Mouse (Mus musculus): ENCODE measurements around the gene Dtx2. TPM values are rescaled to one million over a fixed set of nuclear protein-coding genes. Genes with fewer than 3 reads are reported as not detected.

Dtx2 gene
- total and polyA plus RNA-seq, 2 experiments from 2014 or later = 14.6 to 27.4 TPM

DNA sequence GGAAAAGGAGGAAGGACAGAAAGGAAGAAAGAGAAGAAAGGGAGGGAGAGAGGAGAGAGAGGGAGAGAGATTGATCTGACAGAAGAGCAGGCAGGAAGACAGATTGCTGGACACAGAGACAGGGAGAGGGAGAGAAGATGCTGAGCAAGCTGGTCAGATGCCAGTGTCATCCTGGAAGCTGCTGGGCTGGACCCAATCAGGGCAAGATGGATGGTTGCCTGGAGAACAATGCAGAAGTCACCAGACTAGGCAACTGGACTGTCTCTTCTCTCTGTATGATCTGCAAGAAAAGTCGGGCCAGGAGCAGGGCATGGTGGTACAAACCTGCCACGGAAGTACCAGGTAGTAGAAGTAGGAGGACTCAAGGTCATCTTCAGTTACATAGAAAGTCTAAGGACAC, 41.8 kb upstream of the Dtx2 start:
- 76% methylated on average over 2 of the region's 2 CpGs for WGBS
- Histone ChIP-seq H3K4me2 (ENCODE audit: low read depth, low read length) (no peak overlapping the region), H3K4me1 (ENCODE audit: control insufficient read depth, insufficient read depth) (peaks cover 4% of the 10 kb centered on the region), H3K27me3 (ENCODE audit: control insufficient read depth, insufficient read depth, low read length) (no peaks in the 10 kb centered on the region), H3K9me3 (replicated peaks; ENCODE audit: control insufficient read depth, low read length) (no peaks in the 10 kb centered on the region), H3K36me3 (replicated peaks; ENCODE audit: control insufficient read depth, insufficient read depth, low read length) (no peaks in the 10 kb centered on the region), H3K27ac (ENCODE audit: low read depth) (no peak overlapping the region), H3K4me3 (ENCODE audit: low read depth, low read length) (no peak overlapping the region), H3K9ac (replicated peaks; ENCODE audit: low read depth, low read length) (no peak overlapping the region)
- ATAC-seq (ENCODE audit: insufficient read depth, low read depth) (no peak), DNase-seq (ENCODE audit: low spot score) (no peak)
- TF ChIP-seq EP300 (IDR thresholded peaks at IDR 0.05; ENCODE audit: low read depth) (no peak), CTCF (IDR thresholded peaks at IDR 0.05; ENCODE audit: low read depth) (no peak)

DNA sequence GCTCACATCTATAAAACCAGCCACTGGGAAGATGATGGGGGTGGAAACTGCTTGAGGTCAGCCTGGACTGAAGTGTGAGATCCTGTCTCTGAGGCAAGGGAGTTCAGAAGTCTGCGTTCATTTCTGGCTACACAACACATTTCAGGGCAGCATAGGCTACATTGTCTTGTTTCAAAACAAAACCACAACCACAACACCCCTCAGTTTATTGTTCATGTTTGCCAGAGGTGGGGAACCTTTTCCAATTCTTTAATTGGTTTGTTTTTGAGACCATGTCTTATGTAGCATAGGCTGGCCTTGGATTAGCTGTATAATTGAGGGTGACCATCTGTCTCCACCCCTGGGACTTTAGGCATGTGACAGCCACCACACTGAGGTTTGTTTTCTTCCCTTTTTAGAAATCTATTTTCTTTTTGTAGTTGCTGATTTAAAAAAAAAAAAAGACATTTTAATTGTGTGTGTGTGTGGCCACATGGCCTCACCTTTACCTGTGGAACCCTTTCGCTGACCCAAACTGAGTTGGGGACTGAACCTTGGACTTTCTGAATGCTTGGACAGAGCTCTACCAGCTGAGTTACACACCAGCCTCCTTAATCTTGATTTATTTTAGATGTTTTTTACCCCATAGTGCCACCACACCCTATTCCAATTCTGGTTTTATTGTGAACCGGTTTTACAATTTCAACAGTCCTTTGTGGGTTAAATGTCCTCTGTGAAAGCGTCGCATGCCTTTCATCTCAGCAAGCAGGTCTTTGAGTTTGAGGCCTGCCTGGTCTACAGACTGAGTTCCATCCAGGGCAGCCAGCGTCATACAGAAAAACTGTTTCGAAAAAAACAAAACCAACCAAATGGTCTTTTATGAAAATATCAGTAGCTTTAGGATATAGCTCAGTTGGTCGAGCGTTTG, 38.0 kb upstream of the Dtx2 start:
- Histone ChIP-seq H3K9me3 (replicated peaks; ENCODE audit: control insufficient read depth, low read length) (no peaks in the 10 kb centered on the region), H3K4me1 (ENCODE audit: control insufficient read depth, insufficient read depth) (peaks cover 13% of the 10 kb centered on the region), H3K27ac (ENCODE audit: low read depth) (peak overlapping the region; percentile 92), H3K9ac (replicated peaks; ENCODE audit: low read depth, low read length) (0 out of 2 replicates have a peak overlapping the region, but pooled peaks have one; percentile 11), H3K27me3 (ENCODE audit: control insufficient read depth, insufficient read depth, low read length) (no peaks in the 10 kb centered on the region), H3K36me3 (replicated peaks; ENCODE audit: control insufficient read depth, insufficient read depth, low read length) (no peaks in the 10 kb centered on the region), H3K4me2 (ENCODE audit: low read depth, low read length) (peak overlapping the region; percentile 48), H3K4me3 (ENCODE audit: low read depth, low read length) (peak overlapping the region; percentile 19; the same call in 1 of the 2 replicates)
- ATAC-seq (ENCODE audit: insufficient read depth, low read depth) (no peak), DNase-seq (ENCODE audit: low spot score) (no peak)
- WGBS = 89% methylated on average over 9 of the region's 9 CpGs
- TF ChIP-seq EP300 (IDR thresholded peaks at IDR 0.05; ENCODE audit: low read depth) = no peak
- TF ChIP-seq CTCF (IDR thresholded peaks at IDR 0.05; ENCODE audit: low read depth) = no peak

DNA sequence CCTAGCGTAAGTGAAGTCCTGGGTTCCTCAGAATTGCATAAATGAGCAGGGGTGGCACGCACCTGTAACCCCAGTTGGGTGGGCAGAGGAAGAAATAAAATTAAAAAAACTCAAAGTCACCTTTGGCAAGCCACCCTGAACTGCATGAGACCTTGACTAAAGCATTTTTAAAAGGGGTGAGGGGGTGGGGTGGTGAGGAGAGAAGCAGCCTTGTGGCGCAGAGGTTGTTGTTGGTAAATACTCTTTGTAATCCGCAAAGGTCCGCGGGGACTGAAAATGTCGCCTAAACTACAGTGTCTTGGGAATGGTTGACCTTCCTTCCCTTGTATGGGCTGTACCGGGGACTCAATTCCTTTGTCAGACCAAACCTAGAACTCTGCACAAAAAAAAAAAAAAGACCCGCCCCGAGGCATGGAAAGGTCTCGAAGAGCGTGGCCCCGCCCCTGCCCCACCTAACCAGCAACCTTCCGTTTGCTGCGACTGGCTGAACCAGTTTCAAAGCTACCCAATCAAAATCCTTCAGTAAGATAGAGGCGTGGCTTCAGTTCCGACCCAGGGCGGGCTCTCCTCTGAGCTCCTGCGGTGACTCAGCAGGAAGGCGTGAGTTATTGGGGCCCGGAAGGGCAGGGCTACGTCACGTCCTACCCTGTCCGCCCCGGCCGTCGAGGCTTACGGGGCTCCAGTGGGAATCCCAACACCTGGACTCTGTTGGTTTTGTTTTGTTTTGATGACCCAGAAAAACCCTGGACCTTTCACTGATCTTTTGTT, 37.2 kb upstream of the Dtx2 start:
- TF ChIP-seq CTCF (IDR thresholded peaks at IDR 0.05; ENCODE audit: low read depth) (no peak), EP300 (IDR thresholded peaks at IDR 0.05; ENCODE audit: low read depth) (peak; percentile 39; the same call in 1 of the 2 replicates)
- Histone ChIP-seq H3K4me3 (ENCODE audit: low read depth, low read length) (peak overlapping the region; percentile 28), H3K4me2 (ENCODE audit: low read depth, low read length) (peak overlapping the region; percentile 48), H3K27me3 (ENCODE audit: control insufficient read depth, insufficient read depth, low read length) (no peaks in the 10 kb centered on the region), H3K4me1 (ENCODE audit: control insufficient read depth, insufficient read depth) (peaks cover 18% of the 10 kb centered on the region), H3K27ac (ENCODE audit: low read depth) (peak overlapping the region; percentile 92), H3K9me3 (replicated peaks; ENCODE audit: control insufficient read depth, low read length) (no peaks in the 10 kb centered on the region), H3K36me3 (replicated peaks; ENCODE audit: control insufficient read depth, insufficient read depth, low read length) (no peaks in the 10 kb centered on the region), H3K9ac (replicated peaks; ENCODE audit: low read depth, low read length) (0 out of 2 replicates have a peak overlapping the region, but pooled peaks have one; percentile 11)
- ATAC-seq (ENCODE audit: insufficient read depth, low read depth) (peak; percentile 83), DNase-seq (ENCODE audit: low spot score) (peak; percentile 100)
- 9% methylated on average over 28 of the region's 28 CpGs for WGBS

DNA sequence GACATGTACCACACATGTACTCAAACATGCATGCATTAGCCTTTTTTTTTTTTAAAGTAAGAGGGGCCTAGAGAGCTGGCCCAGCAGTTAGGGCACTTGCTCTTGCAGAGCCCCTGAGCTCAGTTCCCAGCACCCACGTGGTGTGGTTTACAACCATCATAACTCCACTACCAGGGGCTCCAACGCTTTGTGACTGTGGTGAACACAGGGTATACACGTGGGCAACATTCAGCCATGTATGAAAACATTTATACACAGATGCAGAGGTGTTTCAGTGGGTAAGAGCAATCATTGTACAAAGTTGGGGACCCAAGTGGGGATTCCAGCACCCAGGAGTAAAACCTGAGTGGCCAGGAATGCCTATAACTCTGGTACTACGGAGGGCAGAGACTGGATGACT, 36.2 kb upstream of the Dtx2 start:
- Histone ChIP-seq H3K36me3 (replicated peaks; ENCODE audit: control insufficient read depth, insufficient read depth, low read length) (no peaks in the 10 kb centered on the region), H3K4me2 (ENCODE audit: low read depth, low read length) (peak overlapping the region; percentile 48; the same call in 1 of the 2 replicates), H3K9ac (replicated peaks; ENCODE audit: low read depth, low read length) (no peak overlapping the region), H3K9me3 (replicated peaks; ENCODE audit: control insufficient read depth, low read length) (no peaks in the 10 kb centered on the region), H3K27me3 (ENCODE audit: control insufficient read depth, insufficient read depth, low read length) (no peaks in the 10 kb centered on the region), H3K27ac (ENCODE audit: low read depth) (peak overlapping the region; percentile 90), H3K4me1 (ENCODE audit: control insufficient read depth, insufficient read depth) (peaks cover 23% of the 10 kb centered on the region), H3K4me3 (ENCODE audit: low read depth, low read length) (no peak overlapping the region)
- 88% methylated on average over 4 of the region's 4 CpGs for WGBS
- no peak for DNase-seq (ENCODE audit: low spot score)
- no peak for ATAC-seq (ENCODE audit: insufficient read depth, low read depth)
- TF ChIP-seq CTCF (IDR thresholded peaks at IDR 0.05; ENCODE audit: low read depth) = no peak
- no peak; the same call in 1 of the 2 replicates for TF ChIP-seq EP300 (IDR thresholded peaks at IDR 0.05; ENCODE audit: low read depth)

DNA sequence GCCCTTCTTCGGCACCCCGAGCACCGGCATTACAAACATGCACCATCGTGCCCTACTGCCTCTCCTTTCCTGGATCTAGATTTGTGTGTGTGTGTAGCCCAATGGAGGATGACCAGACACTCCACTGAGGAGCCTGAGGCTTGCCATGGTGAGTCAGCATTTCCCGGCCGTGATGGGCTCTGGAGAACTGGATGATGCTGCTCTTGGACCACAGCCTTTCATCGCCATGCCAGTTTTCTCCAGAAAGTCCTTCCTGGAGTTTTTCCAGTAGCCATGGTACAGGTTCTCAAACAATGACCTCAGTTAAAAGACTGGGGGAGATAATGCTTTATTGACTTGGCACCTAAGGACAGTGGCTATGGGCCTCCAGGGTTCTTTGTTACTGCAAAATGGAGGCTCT, 34.7 kb upstream of the Dtx2 start:
- H3K27me3 ChIP-seq (ENCODE audit: control insufficient read depth, insufficient read depth, low read length) = no peaks in the 10 kb centered on the region
- H3K4me2 ChIP-seq (ENCODE audit: low read depth, low read length) = no peak overlapping the region
- H3K4me3 ChIP-seq (ENCODE audit: low read depth, low read length) = no peak overlapping the region
- peaks cover 23% of the 10 kb centered on the region for H3K4me1 ChIP-seq (ENCODE audit: control insufficient read depth, insufficient read depth)
- H3K27ac ChIP-seq (ENCODE audit: low read depth) = no peak overlapping the region
- ATAC-seq (ENCODE audit: insufficient read depth, low read depth) (no peak), DNase-seq (ENCODE audit: low spot score) (no peak)
- no peak for TF ChIP-seq CTCF (IDR thresholded peaks at IDR 0.05; ENCODE audit: low read depth)
- TF ChIP-seq EP300 (IDR thresholded peaks at IDR 0.05; ENCODE audit: low read depth) = no peak
- H3K36me3 ChIP-seq (replicated peaks; ENCODE audit: control insufficient read depth, insufficient read depth, low read length) = no peaks in the 10 kb centered on the region
- 87% methylated on average over 7 of the region's 7 CpGs for WGBS
- H3K9ac ChIP-seq (replicated peaks; ENCODE audit: low read depth, low read length) = no peak overlapping the region
- H3K9me3 ChIP-seq (replicated peaks; ENCODE audit: control insufficient read depth, low read length) = no peaks in the 10 kb centered on the region
